Mouse (Mus musculus) telencephalon, adult 2 months (tissue): ENCODE data around the gene R3hdm4.
"Not testable (repeated sequence)": the region's sequence is repeated elsewhere in the genome, so short reads cannot be mapped to it uniquely, and the experiment has no call there.

Source experiments
- DNase-seq: peaks from one replicate; pipeline ENCODE4 v3.0.0-alpha.2; 2011; ENCODE audit warnings: low read depth, low spot score

R3hdm4 gene

DNA sequence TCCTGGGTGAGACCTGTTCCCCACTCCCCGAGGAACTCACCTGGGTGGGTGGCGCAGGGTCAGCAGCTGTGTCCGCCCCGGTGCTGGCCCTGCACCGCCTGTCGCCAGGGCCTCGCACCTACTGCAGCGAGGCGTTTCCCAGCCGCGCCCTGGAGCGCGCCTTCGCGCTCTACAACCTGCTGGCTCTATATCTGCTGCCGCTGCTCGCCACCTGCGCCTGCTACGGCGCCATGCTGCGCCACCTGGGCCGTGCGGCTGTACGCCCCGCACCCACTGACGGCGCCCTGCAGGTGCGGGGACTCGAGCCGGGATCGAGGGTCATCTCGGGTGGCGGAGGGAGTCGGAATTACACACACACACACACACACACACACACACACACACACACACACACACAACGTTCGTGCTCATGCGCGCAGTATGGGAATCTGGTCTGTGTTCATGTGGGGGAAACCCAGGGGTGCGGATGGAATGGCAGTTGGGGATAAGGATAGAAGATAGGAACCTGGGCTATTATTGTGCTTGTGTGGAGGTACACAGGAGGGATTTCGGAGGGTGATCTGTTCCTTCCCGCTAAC is at the start of gene R3hdm4:
R3hdm4 (minus strand) TSS at position 251 of the 578 bp plus-strand sequence.
- no peak for DNase-seq

DNA sequence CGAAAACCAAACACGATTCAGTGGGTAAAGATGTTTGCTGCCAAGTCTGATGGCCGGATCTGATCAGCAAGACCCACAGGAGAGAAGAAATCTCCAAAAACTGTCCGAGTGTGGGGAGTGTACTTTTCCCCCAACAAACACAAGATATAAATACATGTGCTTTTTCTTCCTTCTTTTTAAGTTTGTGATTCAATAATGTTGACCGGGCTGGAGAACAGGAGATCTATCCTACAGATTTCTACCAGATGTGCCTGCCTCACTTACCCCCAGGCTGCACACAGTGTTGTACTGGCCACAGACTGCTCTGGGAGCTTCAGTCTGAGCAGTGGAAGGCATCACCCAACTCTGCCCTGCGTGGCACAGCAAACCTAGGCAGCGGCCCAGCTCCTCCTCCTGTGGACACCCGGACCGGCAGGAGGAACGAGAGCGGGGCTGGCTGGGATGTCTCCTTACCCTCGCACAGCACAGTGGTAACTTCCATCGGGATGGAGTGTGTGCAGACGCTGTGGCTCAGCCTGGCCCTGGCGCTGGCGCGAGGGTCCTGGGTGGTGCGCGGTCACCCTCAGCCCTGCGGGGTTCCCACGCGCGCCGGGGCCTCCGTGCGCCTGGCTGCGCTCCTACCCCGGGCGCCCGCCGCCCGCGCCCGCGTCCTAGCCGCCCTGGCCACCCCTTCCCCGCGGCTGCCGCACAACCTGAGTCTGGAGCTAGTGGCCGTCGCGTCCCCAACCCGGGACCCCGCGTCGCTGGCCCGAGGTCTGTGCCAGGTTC is 49.6 kb upstream of the R3hdm4 start, which contains the start of gene Grin3b:
Grin3b (plus strand) TSS at position 301 of the 768 bp plus-strand sequence.
- no peak for DNase-seq

DNA sequence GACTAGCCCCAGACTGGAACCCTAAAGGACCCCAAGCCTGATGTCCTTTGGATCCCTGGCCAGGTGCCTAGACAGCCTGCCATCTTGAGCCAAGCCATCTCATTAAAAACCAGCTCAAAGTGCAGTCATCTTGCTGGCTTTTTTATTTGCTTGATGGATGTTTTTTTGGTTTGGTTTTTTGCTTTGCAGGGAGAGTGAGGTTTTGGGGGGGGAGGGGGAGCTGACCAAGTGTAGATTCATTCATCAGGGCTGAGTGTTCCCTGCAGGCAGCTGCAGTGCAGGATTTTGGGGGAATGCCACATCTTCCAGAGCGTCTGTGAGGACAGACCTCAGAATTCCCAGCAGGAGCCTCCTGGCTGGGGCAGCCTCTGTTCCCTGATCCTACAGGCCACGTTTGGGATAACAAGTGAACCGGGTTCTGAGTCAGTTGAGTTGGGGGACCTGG is 48.1 kb upstream of the R3hdm4 start:
- no peak for DNase-seq

DNA sequence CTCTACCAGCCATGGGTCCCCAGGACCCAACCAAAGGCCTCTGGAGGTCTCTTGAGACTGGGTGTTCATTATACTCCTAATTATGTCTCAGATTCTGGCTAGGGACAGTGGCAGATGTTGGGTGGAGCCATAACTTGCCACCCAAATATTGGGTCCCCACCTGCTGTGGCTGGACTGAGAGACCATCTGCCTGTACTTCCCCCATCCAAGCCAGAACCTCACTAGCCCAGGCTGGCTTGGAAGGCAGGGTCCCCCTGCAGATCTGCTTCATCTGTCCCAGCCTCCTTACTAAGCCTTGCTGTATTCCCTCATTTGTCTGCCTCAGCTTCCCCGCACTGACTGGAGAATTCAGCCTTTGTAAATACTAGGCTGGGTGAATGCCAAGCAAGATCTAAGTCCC is 47.2 kb upstream of the R3hdm4 start:
- DNase-seq = no peak

DNA sequence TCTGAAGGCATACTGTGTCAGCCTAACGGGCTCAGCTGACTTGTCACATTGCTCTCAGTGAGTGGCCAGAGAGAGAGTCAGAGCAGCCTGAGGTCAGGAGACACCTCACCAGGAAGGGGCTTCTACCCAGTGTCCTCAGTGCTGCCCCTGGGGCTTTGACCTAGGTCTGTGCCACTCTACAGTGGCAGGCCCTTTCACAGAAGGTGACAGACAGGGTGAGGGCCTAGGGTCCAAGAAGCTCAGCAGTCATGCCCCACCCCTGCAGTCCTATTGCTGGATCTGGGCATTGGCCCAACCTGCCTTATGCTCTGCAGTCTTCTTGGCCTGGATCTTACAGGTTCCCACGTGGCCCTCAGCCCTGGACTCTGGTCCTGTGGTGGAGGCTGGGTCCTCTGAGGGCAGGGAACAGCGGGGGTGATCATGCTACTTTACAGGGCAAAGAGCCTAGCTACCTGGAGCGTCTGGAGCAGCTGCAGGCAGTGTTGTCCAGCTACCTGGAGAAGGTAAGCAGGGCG is 45.9 kb upstream of the R3hdm4 start:
- no peak for DNase-seq

DNA sequence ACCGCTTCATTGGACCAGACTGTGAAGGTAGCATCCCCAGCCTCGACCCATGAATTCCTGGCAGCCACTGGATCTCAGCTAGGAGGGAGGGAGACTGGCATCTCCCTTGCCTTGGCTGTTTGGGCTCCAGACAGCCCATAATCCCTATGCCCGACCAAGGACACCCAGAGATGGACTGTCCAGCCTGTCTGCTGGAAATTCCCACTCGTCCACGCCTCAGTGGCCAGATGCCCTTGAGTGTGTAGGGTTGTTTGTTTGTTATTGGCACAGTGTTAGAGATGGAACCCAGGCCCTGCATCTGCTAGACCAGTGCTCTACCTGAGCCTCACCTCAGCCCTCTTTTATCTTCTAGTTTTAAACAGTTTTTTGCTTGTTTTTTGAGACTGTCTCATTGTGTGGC is 44.3 kb upstream of the R3hdm4 start:
- DNase-seq = no peak

DNA sequence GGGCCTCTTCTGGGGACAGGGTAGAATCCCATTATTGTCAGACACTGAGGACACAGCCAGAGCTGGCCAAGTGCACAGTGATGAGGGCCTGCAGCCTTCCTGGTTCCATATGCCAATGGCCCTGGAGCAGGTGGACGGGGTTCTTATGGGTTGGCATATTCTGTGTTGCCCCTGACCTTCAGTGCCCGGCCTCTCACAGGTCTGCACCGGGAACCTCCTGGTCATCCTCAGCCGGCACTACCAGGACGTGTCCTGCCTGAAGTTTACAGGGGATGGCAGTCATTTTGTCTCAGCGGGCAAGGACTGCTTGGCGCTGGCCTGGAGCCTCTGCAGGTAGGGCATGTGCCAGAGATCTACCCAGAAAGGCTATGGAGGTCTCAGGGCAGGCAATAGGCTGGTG is 43.7 kb upstream of the R3hdm4 start:
- DNase-seq = no peak

DNA sequence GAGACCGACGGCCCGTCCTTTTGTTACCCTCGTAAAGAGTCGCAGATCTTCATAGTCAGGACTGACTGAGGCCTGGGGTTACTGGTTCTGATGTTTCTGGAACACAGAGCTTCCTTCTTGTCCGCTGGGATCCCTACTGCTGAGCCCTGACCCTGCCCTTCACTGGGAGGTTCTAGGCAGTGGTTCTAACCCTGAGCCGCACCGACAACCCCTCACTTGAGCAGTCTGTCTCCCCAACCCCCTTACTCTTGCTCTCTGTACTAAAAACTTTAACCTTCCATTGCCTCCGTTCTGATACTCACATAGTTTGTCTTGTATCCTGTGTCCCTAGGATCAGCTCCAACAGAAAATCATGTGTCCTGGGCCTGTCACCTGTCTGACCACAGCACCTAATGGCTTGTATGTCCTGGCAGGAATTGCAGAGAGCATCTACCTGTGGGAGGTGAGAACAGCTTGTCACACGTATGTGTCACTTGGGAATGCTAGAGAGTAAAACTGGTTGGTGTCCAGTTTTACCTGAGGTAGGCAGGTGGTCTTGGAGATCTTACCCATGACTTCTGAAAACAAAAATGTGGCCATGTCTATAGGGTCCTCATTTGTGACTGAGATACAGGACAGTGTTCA is 39.8 kb upstream of the R3hdm4 start:
- no peak for DNase-seq

DNA sequence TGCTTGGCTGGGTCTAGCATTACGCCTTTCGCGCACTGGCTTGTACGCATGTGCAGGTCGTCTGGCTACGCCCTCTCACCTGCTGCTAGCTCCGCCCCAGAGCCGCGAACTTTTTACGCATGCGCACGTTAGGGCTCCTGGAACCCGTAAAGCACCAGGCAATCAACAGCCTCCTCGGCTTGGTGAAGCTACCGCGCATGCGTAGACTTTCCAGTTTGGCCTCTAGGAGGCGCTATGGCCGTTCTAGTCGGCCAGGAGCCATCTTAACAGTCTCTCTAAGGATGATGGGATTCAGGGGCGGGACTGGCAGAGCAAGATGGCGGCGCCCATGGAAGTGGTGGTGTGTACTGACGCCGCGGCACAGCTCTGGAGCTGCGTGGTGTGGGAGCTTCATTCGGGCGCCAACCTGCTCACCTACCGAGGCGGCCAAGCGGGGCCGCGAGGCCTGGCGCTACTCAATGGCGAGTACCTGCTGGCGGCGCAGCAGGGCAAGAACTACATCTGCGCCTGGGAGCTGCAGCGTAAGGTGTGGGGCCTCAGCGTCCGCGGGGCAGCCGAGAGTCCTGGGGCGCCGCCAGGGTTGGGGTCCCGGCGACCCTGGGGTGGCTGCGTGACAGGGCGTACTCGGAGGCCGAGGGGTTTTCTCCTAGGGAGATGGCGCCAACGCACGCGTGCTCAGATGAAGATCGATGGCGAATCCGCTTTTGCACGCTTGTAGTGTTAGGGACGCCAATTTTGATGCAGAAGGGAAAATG is 39.0 kb upstream of the R3hdm4 start, which contains the start of gene Wdr18:
Wdr18 (plus strand) TSS at position 306 of the 755 bp plus-strand sequence.
- DNase-seq = peak; percentile 99

DNA sequence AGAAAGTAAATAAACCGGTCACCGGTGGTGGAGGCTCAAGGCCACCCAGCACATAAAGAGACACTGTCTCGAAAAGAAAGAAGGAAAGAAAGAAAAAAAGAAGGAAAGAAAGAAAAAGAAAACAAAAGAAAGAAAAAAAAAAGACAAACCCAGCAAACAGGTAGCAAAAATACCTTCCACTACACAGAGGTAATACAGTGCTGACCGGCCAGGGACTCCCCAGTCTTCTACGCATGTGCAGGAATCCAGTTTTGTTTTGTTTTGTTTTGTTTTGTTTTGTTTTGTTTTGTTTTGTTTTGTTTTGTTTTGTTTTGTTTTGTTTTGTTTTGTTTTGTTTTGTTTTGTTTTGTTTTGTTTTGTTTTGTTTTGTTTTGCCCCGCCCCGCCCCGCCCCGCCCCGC is 38.4 kb upstream of the R3hdm4 start:
- not testable (repeated sequence) for DNase-seq

DNA sequence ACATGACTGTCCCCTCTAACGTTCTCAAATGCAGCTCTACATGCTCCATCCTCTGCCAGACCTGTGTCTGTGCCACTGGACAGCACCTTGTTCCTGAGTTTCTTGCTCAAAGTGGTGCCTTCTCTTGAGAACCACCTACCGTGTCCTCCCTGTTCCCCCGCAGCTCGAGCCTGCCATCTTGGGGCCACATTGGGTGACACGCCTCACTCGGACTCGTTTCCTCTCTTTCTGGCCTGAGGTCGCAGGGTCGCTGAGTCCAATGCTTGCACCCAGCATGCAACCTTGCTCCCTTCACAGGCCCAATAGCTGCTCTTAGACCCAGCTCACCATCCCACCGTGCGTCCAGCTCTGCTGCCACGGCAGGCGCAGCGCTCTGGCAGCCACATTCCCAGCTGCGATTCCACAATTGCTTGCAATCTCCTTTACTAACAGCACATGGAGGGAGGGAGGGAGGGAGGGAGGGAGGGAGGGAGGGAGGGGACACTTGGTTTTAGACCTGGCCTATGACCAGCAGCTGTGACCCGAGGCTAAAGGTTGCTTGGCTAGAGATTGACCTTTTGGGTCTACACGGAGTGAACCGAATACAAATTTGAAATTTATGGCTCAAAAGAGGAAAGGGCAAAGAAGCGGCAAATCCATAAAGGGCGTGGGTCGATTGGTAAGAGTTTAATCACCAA is 37.3 kb upstream of the R3hdm4 start:
- no peak for DNase-seq

DNA sequence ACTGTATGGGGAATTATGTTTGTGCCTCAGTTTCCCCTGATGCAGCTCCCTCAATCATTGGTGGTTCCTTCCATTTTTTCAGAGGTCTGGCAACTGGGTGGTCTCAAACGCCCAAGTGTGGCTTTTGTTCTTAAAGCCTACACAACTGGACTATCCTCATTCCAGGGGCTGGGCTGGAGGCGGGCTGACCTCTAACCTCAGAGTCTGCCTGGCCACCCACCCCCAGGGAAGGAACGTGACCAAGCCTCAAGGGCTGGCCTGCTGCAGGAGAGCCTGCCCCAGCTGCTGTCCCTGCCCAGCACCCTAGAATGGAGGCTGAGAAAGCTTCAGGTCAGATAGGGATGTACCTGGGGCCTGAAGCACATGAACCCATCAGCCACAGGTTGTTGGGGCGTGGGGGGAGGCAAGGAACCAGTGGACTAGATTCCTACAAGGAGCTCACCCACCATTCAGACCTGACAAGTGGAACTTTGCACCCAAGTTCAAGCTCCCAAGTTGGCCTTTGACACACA is 35.7 kb upstream of the R3hdm4 start:
- no peak for DNase-seq

DNA sequence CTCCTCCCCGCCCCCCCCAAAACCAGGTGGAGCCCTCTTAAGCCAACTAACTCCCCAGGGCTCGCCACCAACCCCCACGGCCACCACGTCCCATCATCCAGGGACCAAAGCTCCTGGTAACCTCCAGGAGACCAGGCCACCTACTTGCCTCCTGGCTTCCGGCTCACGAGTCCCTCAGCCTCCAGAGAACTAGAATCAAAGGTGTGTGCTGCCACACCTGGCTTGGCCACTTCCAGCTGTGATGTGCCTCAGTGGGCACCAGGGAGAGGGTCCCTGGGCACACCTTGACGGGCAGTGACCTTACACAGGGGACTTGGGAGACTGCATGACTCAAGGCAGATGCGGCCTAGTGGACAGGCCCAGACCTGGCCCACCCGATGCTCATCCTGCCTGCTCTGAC is 34.7 kb upstream of the R3hdm4 start:
- no peak for DNase-seq

DNA sequence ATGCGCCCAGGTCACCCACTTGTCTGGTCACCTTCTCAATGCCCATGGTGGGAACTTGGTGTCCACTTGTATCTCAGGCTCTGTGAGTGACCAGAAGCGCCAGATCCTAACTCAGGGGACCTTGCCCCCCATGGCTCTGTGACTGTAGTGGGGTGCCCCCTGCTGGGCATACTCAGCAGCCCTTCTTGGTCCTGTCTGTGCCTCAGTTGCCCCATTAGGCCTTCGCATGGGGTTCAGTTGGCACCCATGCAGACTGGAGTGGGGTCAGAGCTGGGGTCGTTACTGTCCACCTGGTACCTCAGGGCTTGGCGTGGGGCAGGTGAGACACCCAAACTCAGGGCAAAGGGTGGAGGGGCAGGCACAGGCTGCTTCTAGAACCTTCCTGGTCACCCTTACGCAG is 32.9 kb upstream of the R3hdm4 start:
- no peak for DNase-seq

DNA sequence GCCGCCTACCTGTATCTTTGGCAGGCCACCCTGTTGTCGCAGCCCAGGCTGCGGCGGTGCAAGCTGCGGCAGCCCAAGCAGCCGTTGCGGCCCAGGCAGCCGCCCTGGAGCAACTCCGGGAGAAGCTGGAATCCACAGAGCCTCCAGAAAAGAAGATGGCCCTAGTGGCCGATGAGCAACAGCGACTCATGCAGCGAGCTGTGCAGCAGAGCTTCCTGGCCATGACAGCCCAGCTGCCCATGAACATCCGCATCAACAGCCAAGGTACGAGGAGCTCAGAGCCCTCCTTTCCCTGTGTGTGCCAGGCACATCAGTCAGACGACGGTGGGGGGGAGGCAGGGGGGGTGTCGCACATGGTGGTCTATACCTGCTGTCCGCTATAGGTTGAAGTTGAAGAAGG is 29.7 kb upstream of the R3hdm4 start:
- no peak for DNase-seq

DNA sequence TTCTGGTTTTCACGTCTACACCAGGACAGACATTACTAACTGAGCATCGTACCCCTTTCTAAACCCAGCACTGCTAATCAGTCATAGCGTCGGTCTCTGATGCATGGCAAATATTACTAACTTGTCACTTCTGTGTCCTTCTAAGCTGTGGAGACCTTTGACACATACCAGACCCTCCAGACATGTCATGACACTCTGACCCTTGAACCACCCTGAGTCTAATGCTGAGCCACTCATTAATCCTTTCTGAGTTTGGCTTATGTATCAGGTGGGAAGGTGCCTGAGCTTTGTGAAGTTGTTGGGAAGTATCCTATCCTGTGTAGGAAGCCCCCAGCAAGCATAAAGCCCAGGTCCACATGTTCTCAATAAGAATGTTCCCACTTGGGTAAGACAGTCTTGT is 28.9 kb upstream of the R3hdm4 start:
- no peak for DNase-seq

DNA sequence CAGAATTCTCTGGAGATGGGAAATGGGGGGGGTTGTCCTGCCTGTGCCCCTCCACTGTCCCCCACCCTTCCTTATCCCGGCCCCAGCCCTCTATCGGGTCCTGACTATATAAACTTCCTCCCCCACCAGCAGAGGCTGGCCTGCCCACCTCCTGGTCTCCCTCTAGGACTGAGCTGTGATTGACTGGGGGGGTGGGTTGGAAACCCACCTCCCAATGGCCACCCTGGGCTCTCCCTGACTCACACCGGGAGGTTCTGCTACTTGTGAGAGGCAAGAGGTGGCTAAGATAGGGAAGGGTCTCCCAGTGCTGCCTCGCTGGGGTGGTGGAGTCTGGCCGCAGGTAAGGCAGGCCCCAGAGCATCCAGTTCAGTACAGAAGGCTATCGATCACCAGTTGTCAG is 26.5 kb upstream of the R3hdm4 start:
- DNase-seq = no peak

DNA sequence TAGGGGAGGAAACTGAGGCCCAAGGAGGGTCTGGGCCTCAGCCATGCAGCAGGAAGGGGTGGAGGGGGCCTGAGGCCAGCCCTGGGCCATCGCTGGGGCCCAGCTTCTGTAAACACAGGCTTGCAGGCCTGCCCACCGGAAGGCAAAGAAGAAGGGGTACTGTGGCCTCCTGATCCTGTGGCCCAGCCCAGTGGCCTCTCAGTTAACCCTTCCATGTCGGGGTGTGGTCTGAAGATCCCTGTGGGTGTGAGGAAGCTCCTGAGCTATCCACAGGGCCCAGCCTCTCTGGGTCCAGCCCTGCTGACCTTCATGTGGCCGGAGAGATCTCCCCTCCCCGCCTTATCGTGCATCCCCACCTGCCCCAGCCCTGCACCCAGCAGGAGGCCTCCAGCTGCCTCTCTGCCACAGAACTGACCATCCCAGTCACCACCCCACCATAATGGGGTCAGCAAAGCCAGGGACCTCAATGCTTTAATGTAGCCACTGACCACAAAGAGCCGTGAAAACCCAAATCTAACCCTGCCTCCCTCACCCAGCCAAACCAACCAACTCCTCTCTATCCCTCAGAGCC is 25.8 kb upstream of the R3hdm4 start:
- no peak for DNase-seq

DNA sequence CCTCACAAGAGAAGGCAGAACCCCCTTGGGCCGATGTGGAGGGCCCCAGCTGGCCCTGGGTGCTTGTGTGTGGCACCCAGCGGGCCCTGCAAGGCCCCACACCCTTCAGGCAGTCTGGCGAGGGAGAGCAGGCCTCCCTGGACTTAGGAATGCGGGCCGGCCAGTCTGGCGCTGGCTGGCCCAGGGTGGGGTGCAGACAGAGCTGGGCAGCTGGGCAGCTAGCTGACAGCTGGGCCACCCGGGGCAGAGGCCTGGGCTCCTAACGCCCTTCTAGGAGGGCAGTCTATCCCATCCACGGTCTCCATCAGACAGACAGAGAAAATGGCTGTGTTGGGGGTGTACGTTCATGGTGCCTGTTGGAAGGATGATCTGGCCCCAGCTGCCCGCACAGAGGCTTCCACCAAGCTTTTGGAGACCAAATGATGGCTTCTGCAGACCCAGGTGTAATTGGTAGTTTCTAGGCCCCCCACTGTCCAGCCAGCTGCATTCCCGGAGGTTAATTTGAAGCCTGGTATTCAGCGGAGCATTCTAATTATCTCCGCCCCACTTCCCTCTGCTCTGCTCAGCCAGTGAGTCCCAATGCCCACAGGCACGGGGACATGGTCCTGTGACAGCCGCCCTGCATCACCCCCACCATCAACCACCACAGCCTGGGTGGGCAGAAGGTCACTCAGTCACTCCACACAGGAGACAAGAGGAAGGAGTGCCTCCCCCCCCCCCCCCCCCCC is 24.7 kb upstream of the R3hdm4 start:
- no peak for DNase-seq

DNA sequence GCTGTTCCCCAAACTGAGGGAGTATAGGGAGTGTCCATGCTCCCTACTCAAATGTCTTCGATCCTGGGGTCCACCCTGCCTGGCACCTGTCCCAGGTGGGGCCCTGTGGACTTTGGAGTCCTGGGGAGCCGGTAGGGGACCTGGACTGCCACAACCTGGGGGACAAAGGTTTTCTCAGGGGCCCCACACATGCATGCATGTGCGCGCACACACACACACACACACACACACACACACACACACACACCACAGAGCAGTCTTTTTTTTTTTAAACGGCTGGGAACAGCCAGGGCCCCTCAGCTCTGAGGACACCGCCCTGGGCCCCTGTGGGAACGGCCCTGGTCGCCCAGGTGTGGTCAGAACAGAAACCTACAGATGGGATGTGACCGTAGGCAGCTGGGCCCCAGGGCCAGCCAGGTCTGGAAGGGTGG is 22.5 kb upstream of the R3hdm4 start:
- DNase-seq = no peak
